Mouse (Mus musculus) gastrocnemius, postnatal 14 days (tissue): ENCODE results near the gene Crb1. TPM values are rescaled to one million over a fixed set of nuclear protein-coding genes. Genes with fewer than 3 reads are reported as not detected.

ENCODE experiments used
- DNase-seq: peaks from one replicate; pipeline ENCODE4 v3.0.0; 2021; ENCODE audit warnings: mixed read lengths
- intact Hi-C: fragments of 180-260 bp; cut with DNase I; formaldehyde crosslinking; loops from one replicate; pipeline ENCODE4 v1.15.1; 2025; ENCODE audit warnings: low total_unique reads
- total RNA-seq, 2 experiments: library from RNA; stranded (reverse); gene quantifications; 2 replicates each; pipeline ENCODE4 v1.2.3; 2021

Gene Crb1
- total RNA-seq, 2 experiments from 2014 or later = not detected

- intact Hi-C loops = loop anchor here (5.0 to 10.0 kb wide), 2 partner anchors 103 to 324 kb away; no protein-coding TSS in a partner anchor
Measured at GRCm38 (mm10) chr1:139161619-139162018, 215.3 kb downstream of the Crb1 start.

DNA sequence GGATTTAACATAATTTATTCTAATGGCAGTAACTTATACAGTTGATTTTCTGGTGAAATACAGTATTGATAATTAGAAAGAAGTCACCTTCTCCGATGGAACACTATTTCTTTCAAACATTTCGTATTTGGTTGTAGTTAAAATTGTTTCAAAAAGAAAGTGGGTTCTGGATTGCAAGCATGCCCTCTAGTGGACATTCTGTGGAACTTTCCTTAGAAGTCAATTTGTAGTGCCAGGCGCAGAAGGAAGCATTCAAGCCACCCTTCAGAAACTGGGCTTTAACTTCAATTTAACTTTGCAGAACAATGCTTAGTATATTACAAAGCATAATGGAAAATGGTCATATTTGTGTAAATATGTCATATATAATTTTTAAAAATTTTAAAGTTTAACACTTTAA, 220.5 kb downstream of the Crb1 start:
- DNase-seq = no peak
- intact Hi-C loops = no loop called here

More at GRCm38 (mm10) chr1:139161619-139162018, 215.3 kb downstream of the Crb1 start:
- no peak for DNase-seq

DNA sequence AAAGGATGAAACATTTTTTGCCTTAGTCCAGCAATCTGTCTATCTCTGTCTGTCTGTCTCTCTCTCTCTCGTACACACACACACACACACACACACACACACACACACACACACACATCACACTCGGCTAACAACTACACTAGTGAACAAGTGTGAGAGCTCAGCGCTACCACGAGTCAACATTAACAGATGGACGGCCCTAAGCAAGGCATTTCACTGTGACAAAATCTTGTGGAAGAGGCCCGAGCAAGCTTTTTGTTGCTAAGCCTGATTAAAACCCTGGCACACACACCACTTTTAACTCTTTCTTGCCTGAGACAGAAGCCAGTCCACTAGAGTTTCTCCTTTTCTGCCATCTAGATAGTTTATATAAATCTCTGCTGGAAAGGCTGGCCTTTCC, 223.4 kb downstream of the Crb1 start:
- intact Hi-C loops = no loop called here
- no peak for DNase-seq

- DNase-seq = no peak
- intact Hi-C loops = no loop called here
Measured at GRCm38 (mm10) chr1:139153006-139153405, 223.9 kb downstream of the Crb1 start.

Other genes starting within 250 kb of the Crb1 start
- 10 to 100 TPM; 12.8 to 13.6 TPM for gene Zbtb41, start 45.2 kb upstream of the Crb1 start, total RNA-seq
- 1 to 10 TPM; 2.5 to 2.7 TPM for gene Aspm, start 77.7 kb upstream of the Crb1 start, total RNA-seq
- gene F13b, start 124.6 kb upstream of the Crb1 start, total RNA-seq = not detected
- gene Cfhr1, start 183.2 kb upstream of the Crb1 start, total RNA-seq = not detected